Mouse (Mus musculus) cerebellum, adult 9-11 months (tissue): ENCODE data around the gene Clca3a1.

Source experiments
- DNase-seq: peaks from one replicate; pipeline ENCODE4 v3.0.0; 2022

Gene Clca3a1

GRCm38 (mm10) chr3:144719088-144719900, 41.5 kb downstream of the Clca3a1 start:
- DNase-seq, result peak; percentile 79

- peak; percentile 41 for DNase-seq
Observed at GRCm38 (mm10) chr3:144718706-144719087, 42.1 kb downstream of the Clca3a1 start.

- no peak for DNase-seq
Observed at GRCm38 (mm10) chr3:144717835-144718234, 42.9 kb downstream of the Clca3a1 start.

- no peak for DNase-seq
Observed at GRCm38 (mm10) chr3:144717121-144717520, 43.7 kb downstream of the Clca3a1 start.

- no peak for DNase-seq
Observed at GRCm38 (mm10) chr3:144715901-144716300, 44.9 kb downstream of the Clca3a1 start.

- DNase-seq, result no peak
Observed at GRCm38 (mm10) chr3:144715033-144715432, 45.7 kb downstream of the Clca3a1 start.

- no peak for DNase-seq
Observed at GRCm38 (mm10) chr3:144714606-144715005, 46.2 kb downstream of the Clca3a1 start.

GRCm38 (mm10) chr3:144714126-144714525, 46.7 kb downstream of the Clca3a1 start:
- DNase-seq, result no peak

- no peak for DNase-seq
Observed at GRCm38 (mm10) chr3:144711607-144712206, 49.1 kb downstream of the Clca3a1 start.

- DNase-seq, result no peak
Observed at GRCm38 (mm10) chr3:144708612-144709011, 52.2 kb downstream of the Clca3a1 start.

GRCm38 (mm10) chr3:144703959-144704358, 56.8 kb downstream of the Clca3a1 start:
- DNase-seq, result no peak

- DNase-seq, result no peak
Observed at GRCm38 (mm10) chr3:144698790-144699433, 61.9 kb downstream of the Clca3a1 start.

GRCm38 (mm10) chr3:144697942-144698341, 62.8 kb downstream of the Clca3a1 start:
- DNase-seq, result no peak

- DNase-seq, result no peak
Observed at GRCm38 (mm10) chr3:144697154-144697553, 63.6 kb downstream of the Clca3a1 start.

GRCm38 (mm10) chr3:144694941-144695340, 65.8 kb downstream of the Clca3a1 start:
- DNase-seq, result no peak

GRCm38 (mm10) chr3:144694040-144694439, 66.7 kb downstream of the Clca3a1 start:
- DNase-seq, result no peak

GRCm38 (mm10) chr3:144692052-144692451, 68.7 kb downstream of the Clca3a1 start:
- DNase-seq, result no peak

- DNase-seq, result no peak
Observed at GRCm38 (mm10) chr3:144689236-144689635, 71.5 kb downstream of the Clca3a1 start.

- no peak for DNase-seq
Observed at GRCm38 (mm10) chr3:144688284-144688683, 72.5 kb downstream of the Clca3a1 start.

GRCm38 (mm10) chr3:144687618-144688017, 73.2 kb downstream of the Clca3a1 start:
- DNase-seq, result no peak

- no peak for DNase-seq
Observed at GRCm38 (mm10) chr3:144686146-144686545, 74.6 kb downstream of the Clca3a1 start.

GRCm38 (mm10) chr3:144683136-144683814, 77.5 kb downstream of the Clca3a1 start:
- no peak for DNase-seq

GRCm38 (mm10) chr3:144681542-144681941, 79.2 kb downstream of the Clca3a1 start:
- DNase-seq, result no peak
